Mouse (Mus musculus): Measurements from ENCODE around the gene Cntrob.

Cntrob gene

DNA sequence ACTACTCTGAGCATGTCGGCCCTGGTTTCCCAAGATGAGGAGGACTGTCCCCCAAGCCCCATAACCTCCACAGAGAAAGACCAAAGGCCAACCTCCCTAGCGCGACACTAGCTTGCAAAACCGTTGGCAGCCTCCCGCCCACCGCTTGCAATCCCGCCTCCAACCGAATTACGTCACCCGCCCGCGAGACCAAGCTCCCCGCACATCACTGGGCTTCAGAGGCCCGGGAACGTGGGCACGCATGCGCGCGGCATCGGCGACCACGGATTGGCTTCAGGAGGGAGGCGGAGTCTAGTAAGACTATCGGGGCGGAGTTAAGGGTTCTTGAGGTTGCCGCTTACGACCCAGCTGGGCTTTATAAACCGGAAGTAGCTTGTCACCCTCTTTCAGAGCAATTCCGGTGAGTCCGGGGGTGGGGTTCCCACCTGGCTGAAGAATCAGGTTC, at the start of gene Cntrob, which contains the start of gene Trappc1:
Gene Cntrob (minus strand): TSS at position 109 of the 445 bp plus-strand sequence.
Gene Trappc1 (plus strand): TSS at position 314 of the 445 bp plus-strand sequence.
- peak; percentile 99 for DNase-seq (ENCODE audit: low read depth, low spot score)

DNA sequence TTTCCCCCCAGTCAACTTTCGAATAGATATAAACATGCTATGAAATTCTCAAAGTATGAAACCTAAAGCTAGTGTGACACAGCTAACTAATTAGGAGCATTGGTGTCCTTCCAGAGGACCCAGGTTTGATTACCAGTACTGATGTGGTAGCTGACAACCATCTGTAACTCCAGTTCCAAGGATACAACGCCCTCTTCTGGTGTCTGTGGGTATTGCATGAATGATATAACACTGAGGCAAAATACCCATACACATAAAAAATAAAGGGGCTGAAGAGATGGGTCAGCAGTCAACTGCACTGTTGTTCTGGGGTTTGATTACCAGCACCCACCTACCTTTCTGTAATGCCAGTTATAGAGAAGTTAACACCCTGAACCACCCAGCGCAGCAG, 49.2 kb upstream of the Cntrob start:
- DNase-seq (ENCODE audit: low read depth, low spot score), result no peak

DNA sequence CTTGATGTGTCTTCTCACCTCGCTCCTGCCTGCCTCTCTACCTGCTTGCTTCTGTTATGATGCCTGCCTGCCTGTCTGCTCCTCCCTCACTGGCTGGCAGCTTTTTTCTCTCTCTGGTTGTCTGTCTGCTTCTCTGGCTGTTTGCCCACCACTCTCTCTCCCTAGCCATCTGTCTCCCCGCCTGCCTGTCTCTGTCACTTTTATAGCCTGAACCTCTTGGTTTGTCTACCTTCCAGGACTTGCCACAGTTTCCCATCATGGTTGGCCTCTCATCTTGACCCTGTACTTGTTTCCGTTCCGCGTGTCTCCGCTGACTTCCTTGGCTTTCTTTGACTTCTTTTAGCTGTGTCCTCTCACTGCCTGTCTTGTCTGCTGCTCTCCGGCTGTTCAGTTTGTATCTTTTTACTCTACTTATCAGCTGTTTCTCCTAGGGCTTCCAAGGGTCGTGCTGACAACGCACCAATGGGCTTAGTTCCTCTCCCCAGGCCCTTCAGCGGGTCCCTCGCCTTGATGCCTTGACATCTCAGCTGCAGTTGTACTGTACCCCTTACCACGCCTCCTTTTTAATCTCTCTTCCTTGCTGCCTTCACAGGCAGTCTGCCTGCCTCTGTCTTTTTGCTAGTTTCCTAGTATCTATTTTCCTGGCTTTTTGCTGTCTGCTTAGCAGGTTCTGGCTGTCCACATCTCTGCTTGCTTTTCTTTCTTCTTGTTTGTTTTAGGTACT, 48.6 kb upstream of the Cntrob start:
- DNase-seq (ENCODE audit: low read depth, low spot score), result no peak

DNA sequence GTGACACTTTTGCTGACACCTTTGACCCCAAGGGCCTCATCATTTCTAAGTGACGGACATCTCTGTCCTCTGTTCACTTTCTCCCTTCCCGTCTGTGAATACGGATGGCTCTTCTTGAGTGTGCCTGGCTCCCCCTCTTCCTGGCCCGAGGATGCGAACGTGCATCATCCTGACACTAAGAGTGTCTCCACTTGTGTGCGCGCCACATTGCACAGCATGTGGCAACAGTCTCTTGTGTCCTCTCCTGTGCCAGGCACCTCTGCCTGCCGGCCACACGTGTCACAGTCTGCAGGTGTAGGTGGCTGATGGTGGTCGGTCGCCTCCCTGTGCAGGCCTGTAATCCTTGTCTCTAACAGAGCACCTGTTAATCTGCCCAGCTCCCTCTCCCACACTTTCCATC, 48.0 kb upstream of the Cntrob start:
- DNase-seq (ENCODE audit: low read depth, low spot score), result no peak

DNA sequence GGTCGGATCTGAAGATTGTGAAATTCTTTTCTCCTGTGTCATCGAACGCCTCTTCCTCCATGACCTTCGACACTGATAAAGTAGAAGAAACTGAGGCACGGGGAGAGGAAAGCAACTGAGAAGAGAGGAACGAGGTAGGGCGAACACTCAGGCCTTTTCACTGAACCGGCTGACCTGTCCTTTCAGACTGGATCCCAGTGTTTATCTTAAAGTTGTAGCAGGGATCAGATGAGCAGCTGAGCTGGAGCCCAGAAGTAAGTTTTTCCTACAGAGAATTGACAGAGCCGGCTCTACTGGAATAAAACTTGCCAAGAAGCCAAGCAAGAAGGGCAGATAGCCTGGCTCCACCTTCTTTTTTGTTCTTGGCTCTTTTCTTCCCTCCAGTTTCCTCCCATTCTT, 47.2 kb upstream of the Cntrob start:
- DNase-seq (ENCODE audit: low read depth, low spot score), result no peak

DNA sequence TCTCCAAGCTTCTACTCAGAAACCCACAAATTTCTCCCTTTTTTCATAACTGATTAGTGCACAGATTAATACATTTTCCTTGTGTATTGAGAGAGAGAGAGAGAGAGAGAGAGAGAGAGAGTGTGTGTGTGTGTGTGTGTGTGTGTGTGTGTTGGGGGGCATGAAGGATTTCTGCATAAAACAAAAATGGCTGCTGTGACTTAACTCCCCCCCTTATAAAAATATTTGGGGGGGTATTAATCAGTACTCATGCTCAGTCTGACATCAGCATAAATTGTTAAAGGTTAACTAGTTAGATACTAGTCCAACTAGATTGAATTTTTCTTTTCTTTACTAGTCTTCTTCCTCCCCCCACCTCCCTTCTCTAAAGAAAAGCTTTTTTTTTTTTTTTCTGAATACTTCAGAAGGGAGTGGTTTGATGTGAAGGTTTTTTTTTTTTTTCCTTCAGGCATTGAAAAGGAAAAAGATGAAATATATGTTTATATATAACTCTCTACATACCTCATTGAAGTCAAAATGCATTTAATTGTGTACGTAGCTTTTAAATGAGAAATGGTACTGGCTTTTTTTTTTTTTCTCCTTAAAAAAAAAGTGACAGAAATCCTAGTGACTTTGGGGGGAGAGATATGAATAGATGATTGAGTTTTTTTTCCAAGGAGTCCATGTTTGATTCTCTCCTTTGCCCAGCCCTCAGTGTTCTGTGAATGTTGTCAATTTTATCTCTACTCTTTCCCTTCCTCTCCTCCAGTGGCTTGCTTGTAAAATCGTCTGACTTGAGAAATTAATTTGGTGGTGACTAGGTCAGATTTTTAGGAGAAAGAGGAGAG, 46.6 kb upstream of the Cntrob start:
- no peak for DNase-seq (ENCODE audit: low read depth, low spot score)

DNA sequence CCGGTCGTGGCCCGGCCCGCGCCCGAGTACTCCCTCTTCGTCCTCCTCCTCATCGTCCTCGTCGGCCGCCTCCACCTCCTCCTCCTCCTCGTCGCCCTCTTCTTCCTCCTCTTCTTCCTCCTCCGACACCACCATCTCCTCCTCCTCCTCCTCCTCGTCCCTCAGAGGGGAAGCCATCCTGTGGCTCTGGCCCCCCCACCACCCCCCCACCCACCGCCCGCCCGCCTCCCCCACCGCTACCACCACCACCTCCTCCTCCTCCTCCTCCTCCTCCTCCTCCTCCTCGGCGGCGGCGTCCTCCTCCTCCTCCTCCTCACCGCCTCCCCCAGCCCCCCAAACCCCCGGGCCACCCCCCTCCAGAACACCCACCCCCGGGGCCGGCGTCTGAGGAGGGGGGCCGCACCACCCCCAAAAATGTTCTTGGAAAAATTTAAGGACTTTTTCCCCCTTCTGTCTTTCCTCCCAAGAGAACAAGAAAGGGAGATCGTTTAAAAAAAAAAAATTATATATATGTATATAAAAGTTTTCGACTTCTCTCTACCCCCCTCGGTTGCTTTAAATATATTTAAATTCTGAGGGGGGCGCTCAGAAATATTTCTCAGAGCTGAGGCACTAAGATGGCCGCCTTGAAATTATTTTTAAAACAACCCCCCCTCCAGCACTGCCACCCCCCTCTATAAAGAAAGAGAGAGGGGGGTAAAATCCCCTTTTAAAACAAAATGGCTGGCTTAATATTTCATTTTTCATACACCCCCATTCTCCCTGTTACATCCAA, 45.8 kb upstream of the Cntrob start, which contains the start of gene Chd3:
Gene Chd3 (minus strand): TSS at position 192 of the 775 bp plus-strand sequence.
- DNase-seq (ENCODE audit: low read depth, low spot score), result no peak

DNA sequence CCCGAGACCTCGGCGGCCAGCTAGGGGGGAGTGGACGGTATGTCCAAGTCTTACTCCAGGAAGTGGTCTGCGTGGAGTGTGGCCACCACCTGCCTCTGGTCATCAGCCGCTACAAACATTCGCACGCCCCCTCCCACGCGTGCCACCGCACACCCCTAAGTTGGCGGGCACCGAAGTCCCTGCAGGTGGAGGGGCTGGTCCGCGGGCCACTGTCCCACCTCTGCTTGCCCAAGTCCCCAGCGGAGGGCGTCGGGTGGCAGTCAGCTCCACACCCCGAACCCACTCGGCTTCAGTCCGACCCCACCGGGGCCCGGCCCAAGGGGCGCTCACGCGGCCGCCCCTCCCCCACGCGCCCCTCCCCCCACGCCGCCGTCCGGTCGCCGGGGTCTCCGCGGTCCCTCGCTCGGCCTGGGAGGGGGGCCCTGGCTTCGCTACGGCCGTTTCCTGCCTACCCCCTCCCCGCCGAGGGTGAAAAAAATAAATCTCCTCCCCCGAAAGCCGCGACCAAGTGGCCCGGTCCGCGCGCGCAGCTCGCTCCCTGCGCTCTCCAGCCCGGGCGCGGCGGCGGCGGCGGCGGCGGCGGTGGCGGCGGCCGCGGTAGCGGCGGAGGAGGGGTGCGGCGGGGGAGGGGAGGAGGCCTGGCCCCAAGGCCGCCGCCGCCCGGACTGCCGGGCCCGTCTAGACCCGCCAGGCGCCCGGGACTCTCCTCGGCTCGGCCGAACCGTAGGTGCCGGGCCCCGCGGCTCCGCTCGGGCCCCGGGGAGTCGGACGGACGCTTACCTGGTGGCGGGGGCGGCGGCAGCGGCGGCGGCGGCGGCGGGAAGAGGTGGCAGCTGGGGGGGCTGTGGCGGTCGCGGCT, 45.0 kb upstream of the Cntrob start:
- no peak for DNase-seq (ENCODE audit: low read depth, low spot score)

DNA sequence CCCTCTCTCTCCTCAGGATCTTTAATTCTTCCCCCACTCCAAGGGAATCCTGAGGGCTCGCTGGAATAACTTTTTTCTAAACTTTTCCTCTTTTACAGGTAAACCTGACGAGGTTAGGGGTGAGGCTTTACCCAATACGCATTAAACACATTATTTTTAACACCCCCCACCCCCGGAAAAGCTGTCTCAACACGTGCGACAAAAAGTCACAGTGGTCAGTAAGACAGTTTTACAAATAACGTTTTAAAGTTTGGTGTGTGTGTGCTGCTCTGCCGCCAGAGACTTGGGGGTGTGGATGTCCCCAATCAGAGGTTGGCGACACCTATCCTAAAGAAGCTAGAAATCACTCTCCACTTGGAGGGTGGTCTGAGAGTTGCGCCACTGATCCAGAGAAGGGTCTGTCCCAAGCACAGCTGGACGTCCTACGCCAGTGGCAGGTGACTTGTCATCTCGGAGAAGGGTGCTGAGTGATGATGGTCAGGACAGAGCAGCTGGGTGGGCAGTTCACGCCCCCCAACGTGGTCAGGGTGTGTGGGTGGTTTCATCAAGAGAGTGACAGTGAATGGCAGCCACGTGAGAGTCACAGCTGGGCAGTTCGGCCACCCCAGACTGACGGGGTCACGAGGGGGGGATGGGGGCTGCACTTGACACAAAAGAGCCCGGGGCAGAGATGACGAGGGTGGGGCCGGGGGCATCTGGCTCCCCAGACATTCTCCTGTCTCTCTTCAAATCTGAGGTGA, 44.2 kb upstream of the Cntrob start:
- DNase-seq (ENCODE audit: low read depth, low spot score), result no peak

DNA sequence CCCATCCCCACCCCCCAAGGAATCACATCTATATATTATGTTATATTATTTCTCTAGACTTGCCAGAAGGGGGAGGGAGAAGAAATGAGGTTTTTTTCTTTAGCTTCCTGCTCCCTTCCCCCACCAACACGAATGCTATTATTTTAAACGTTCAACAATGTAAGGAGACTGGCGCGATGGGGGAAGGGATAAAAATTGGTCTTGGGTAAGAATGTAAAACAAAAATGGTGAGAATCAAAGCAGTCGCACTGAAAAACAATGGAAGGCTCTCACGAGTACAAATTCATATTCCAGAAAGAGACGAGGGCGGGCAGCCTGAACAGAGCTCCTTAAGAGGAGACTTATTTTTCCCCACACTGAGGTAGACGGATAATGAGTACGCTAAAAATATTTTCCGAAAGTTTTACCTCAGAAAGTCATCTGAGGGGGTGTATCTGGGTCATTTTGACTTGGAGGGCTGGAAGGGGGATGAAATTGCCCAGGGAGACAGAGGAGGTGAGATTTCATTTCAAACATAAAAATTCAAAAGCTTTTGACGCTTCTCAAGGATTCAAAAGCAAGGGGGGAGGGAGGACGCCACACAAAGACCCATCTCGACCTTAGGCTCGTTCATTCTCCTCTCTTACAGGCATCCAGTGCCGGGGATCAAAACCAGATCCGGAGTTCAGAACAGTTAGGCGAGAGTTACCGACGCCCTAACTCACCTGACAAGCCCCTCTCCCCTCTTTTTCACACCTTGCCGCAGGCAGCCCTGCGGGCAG, 43.5 kb upstream of the Cntrob start:
- DNase-seq (ENCODE audit: low read depth, low spot score), result no peak

DNA sequence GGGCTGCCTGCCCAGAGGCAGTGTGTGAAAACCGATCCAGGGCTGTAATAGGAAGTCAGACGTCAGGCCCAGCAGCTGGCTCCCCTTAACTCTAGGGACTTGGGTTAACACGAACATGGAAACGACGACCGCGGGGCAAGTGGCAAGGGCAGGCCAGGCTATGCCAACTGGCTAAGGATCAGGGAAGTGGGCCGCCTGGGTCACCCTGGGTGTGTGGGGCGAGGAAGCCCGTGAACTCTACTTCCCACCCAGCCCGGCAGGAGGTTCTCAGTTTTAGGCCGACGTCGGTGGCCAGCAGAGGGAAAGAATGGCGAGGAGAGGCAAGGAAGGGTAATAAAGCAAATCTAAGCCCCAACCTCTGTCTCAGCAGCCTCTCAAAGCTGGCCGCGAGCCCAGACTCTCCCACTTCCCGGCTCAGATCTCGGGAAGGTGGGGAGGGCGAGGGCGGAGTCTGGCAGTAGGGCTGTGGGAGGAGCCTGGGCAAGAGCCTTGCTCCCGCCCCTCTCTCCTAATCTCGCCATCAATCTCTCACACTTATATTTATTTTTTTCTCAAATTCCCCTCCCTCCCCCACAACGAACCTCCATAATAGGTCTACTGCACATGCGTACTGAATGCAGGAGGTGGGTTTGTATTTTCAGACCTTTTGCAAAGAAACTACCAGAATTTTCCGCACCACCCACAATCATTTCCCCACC, 42.7 kb upstream of the Cntrob start:
- DNase-seq (ENCODE audit: low read depth, low spot score), result peak; percentile 90

DNA sequence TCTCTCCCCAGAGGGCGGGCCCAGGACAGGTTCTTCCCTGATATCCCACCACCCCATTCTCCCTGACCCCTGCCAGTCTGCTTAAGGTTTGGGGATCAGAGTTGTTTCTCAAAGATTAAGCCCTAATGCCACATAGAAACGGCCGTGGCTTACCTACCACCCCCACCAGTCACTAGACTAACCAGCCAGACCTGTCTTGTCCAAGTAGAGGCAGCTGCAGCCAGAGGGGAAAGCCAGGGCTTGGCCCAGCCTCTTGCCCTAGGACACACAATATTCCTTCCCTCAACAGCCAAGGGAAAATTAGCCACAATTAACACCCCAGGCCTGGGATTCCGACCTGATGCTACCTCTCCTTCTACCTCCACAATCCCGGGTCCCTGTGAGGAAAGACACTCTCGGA, 42.1 kb upstream of the Cntrob start:
- peak; percentile 40 for DNase-seq (ENCODE audit: low read depth, low spot score)

DNA sequence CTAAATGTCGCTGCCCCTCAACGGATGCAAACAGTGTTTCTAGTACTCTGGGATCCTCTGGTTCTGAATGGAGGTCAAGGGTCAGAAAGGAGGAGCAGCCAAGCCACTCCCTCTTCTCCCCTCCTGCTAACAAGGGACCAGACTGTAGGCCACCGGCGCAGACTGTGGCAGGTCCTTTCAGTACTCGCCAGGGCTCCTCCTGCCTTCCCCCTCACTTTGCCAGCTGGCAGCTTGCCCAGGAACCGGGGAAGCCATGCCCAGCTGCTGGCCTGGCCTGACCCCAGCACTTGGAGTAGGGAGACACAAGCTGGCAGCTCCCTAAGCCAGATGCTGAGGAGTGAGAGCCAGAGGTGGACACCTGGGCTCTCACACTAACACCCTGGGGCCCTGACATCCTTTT, 41.3 kb upstream of the Cntrob start:
- DNase-seq (ENCODE audit: low read depth, low spot score), result peak; percentile 98

DNA sequence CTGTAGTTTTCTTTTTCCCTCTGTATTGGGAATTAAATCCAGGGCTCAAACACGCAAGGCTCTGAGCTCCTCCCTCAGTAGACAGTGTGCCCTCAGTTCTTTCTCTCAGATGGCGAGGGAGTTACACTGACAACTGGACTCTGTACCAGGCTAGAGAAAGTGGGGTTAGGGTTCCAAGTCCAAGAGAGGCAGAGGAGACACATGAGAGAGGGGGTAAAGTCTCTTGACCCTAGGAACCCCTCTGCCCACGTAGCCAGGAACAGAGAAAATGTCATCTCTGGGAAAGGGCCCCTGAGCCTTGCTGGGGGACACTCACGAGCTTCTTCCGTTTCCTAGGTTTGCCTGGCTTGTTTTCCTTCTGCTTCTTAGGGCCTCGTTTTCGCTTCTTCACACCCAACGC, 40.8 kb upstream of the Cntrob start:
- DNase-seq (ENCODE audit: low read depth, low spot score), result no peak

DNA sequence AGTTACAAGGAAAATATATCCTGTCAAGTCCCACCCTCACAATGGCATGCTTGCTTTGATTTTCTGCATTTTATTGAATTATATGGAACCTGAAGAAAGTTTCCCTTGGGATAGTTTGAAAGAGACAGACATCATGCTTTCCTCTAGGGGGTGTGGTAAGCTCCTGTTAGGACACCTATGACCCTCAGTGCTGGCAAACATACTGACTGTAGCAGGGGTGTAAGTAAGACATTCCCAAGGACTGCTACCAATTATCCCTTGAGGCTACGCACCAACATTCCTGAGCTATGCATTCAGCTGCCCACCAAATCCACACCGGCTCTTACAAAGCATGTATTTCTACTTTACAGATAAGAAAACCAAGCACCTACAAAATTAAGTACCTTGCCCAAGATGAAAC, 38.9 kb upstream of the Cntrob start:
- DNase-seq (ENCODE audit: low read depth, low spot score), result no peak

DNA sequence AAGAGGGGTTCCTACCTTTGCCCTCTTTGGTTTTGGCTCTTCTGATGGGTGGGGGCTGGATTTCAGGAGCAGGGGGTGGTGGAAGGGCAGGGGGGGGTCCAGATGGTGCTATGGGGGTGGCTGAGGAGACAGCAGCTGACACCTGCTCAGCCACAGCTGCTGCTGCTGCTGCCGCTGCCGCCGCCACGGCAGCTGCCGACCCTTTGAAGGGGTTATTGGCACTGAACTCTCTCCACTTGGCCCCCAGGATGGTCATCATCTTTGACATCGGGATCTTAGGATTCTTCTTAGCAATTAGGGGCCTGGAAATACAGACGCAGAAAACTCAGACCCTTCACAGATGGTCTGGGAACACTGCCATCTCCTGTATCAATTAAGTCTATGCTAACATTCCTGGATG, 38.4 kb upstream of the Cntrob start:
- DNase-seq (ENCODE audit: low read depth, low spot score), result no peak

DNA sequence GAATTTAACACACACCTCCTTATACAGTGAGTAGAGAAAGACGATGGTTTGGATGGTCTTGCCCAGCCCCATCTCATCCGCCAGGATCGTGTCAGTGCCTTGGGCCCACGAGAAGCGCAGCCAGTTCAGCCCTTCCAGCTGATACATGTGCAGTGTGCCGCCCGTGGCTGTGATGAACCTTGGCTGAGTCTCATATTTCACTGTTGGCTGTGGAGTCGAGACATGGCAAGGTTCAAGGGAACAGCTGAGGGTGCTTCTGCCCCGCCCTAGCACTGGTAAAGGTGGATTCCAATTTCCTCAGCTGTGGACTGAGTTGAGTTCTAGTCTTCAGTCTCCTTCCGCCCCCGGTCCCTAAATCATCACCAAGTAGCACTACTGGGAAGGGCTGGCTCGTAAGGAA, 34.1 kb upstream of the Cntrob start:
- DNase-seq (ENCODE audit: low read depth, low spot score), result peak; percentile 72

DNA sequence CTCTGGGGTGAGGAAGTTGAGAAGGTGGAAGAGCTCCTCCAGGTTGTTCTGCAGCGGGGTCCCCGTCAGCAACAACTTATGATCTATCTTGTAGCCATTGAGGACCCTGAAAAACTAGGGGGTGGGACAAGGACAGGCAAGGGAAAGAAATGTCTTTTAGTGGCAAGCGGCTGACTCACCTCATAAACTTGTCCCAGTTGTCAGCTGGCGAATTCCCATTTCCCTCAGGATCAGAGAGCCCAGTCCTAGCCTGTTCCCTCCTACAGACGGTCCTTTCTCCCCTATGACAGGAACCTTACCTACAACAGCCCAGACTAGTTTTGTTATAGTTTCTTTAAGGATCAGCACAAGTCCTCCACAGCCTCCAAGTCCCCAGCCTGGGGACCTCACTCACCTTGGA, 33.0 kb upstream of the Cntrob start:
- no peak for DNase-seq (ENCODE audit: low read depth, low spot score)

DNA sequence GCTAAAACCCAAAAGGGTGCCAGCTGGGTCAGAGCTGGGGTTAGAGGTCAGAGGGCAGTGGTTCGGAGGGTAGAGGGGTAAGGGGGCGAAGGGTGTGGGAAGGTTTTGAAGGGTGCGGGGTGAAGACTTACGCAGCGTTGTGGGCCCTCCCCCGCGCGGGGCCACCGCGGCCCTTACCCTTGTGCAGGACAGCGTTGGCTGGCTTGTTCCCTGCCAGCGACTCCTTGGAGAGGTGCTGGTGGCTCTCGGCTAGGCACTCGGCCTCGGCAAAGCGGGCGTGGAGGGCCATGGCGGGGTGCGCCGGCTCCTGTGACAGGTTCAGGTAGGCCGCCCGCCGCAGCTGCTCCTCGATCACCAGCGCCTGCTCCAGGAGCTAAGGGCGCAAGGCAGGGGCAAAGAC, 22.9 kb upstream of the Cntrob start:
- DNase-seq (ENCODE audit: low read depth, low spot score), result no peak
